Mouse (Mus musculus) erythroblast, embryonic 14.5 days (primary cell): ENCODE data around the gene Gnl3l.

Source experiments
- GATA1 ChIP-seq: IDR thresholded peaks from 2 replicates; pipeline ENCODE4 v1.6.1; 2012; ENCODE audit warnings: low read length, inconsistent platforms, mixed read lengths
- TAL1 ChIP-seq: IDR thresholded peaks from 3 replicates; pipeline ENCODE4 v1.6.1; 2012; ENCODE audit warnings: low read length, inconsistent platforms, mixed read lengths

- no peak for TF ChIP-seq GATA1
- no peak for TF ChIP-seq TAL1
Observed at GRCm38 (mm10) chrX:151016938-151017877, at the start of gene Gnl3l.
